Mouse (Mus musculus) midbrain, embryonic 11.5 days (tissue): ENCODE results near the gene Xpr1. TPM values are rescaled to one million over a fixed set of nuclear protein-coding genes. Genes with fewer than 3 reads are reported as not detected.
A peak's percentile ranks its signal among the peaks of the same experiment; 100 is the strongest.

ENCODE experiments used
- ATAC-seq: fragments of 200-750 bp; cut with Nextera tagmentation; 2 replicates; pipeline ENCODE4 v1.8.0; 2017; ENCODE audit warnings: moderate TSS enrichment, moderate library complexity; ENCODE audit not compliant: low FRiP score
- DNase-seq: peaks from one replicate; pipeline ENCODE4 v3.0.0; 2015; ENCODE audit warnings: low spot score; ENCODE audit errors: missing footprints
- H3K27ac ChIP-seq: fragments of 300-500 bp; sonication (generic); 2 replicates; pipeline ENCODE4 v1.5.1; 2014; ENCODE audit warnings: low read depth, low read length
- H3K27me3 ChIP-seq: fragments of 300-500 bp; sonication (generic); 2 replicates; pipeline ENCODE4 v1.6.1; 2014; ENCODE audit warnings: mild to moderate bottlenecking, low read length, moderate library complexity, mixed read lengths; ENCODE audit not compliant: control insufficient read depth, insufficient read depth
- H3K36me3 ChIP-seq: fragments of 300-500 bp; sonication (generic); 2 replicates; pipeline ENCODE4 v1.6.1; 2014; ENCODE audit warnings: mild to moderate bottlenecking, low read length, moderate library complexity, mixed read lengths; ENCODE audit not compliant: control insufficient read depth, insufficient read depth
- H3K4me1 ChIP-seq: fragments of 300-500 bp; sonication (generic); 2 replicates; pipeline ENCODE4 v1.6.1; 2014; ENCODE audit warnings: low read length; ENCODE audit not compliant: control insufficient read depth, insufficient read depth
- H3K4me2 ChIP-seq: fragments of 300-500 bp; sonication (generic); 2 replicates; pipeline ENCODE4 v1.6.1; 2014; ENCODE audit warnings: mild to moderate bottlenecking, moderate library complexity
- H3K4me3 ChIP-seq: fragments of 300-500 bp; sonication (generic); 2 replicates; pipeline ENCODE4 v1.5.1; 2014; ENCODE audit warnings: low read depth, low read length
- H3K9ac ChIP-seq: fragments of 300-500 bp; sonication (generic); 2 replicates; pipeline ENCODE4 v1.6.1; 2014; ENCODE audit warnings: low read length
- H3K9me3 ChIP-seq: fragments of 300-500 bp; sonication (generic); 2 replicates; pipeline ENCODE4 v1.6.1; 2016; ENCODE audit warnings: low read length; ENCODE audit not compliant: control insufficient read depth
- WGBS: fragments of 180-500 bp; shearing (Covaris S2); extraction: QIAGEN DNeasy Blood & Tissue Kit; methylation state at CpG from one replicate; pipeline ENCODE4 v1.1.7; 2014; 5-methylcytosine and 5-hydroxymethylcytosine counted together
- polyA plus RNA-seq: library from polyadenylated mRNA; unstranded; fragments of >200 nt; fragmentation: Nextera tagmentation; extraction: Ambion mirVana; gene quantifications from 2 replicates; pipeline ENCODE4 v1.2.1, GENCODE M21; 2014

Xpr1 gene
- polyA plus RNA-seq, 1 experiment from 2014 or later = 14.7 TPM

- Histone ChIP-seq H3K9me3 (no peaks in the 10 kb centered on the region), H3K4me1 (no peaks in the 10 kb centered on the region), H3K27me3 (no peaks in the 10 kb centered on the region), H3K4me2 (no peak overlapping the region), H3K36me3 (no peaks in the 10 kb centered on the region), H3K27ac (no peak overlapping the region), H3K9ac (no peak overlapping the region), H3K4me3 (no peak overlapping the region)
- DNase-seq = no peak
- WGBS = 72% methylated on average over 1 of the region's 1 CpGs
- no peak for ATAC-seq
These were observed 28.8 kb downstream of the Xpr1 start for GRCm38 (mm10) chr1:155388418-155388817.

GRCm38 (mm10) chr1:155386551-155386950, 30.7 kb downstream of the Xpr1 start:
- ATAC-seq (no peak), DNase-seq (no peak)
- no peak overlapping the region for H3K4me2 ChIP-seq
- H3K4me1 ChIP-seq = no peaks in the 10 kb centered on the region
- no peak overlapping the region for H3K9ac ChIP-seq
- H3K27ac ChIP-seq = no peak overlapping the region
- no peaks in the 10 kb centered on the region for H3K27me3 ChIP-seq
- no peak overlapping the region for H3K4me3 ChIP-seq
- no peaks in the 10 kb centered on the region for H3K9me3 ChIP-seq
- WGBS = 92% methylated on average over 4 of the region's 4 CpGs
- no peaks in the 10 kb centered on the region for H3K36me3 ChIP-seq

DNA sequence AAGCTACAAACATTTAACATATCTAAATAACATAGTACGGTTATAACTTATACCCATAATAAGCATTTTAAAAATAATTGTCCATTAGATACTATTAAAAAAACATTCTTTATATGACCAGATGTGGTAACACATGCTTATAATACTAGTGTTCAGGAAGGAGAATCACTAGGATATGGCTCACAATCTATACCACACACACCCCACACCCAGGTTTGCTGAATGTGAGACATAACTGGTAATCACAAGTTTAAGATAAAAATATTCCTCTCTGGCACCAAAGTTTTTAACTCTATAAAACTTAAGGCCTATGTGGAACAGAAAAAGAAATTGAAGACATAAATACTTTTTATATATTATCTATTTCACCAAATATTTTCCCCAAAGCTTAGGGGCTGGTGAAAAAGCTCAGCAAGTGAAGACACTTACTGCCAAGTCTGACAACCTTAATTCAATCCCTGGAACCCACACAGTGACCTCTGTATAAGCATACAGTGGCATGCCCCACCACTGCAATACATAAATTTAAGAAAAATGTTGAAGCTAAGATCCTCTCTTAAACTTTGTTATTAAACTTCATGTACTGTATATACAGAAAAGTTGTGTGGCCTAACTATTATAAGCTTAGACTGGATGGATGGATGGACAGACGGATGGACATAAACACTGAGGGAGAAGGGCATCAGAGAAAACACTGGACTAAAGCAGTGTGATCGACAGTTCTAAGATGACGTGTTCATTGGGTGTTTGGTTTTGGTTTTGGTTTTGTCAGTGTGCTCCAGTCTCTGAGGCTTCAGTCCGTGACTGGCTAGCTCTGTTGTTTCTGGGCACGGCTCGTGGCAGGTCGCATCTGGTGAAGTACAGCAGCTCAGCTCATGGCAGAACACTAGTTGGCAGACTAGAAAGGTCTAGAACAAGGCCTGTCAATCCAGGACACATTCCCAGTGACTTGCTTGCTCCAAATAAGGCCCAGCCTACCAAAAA, 33.6 kb downstream of the Xpr1 start:
- H3K36me3 ChIP-seq = no peaks in the 10 kb centered on the region
- H3K27ac ChIP-seq = no peak overlapping the region
- ATAC-seq (no peak), DNase-seq (peak; percentile 82)
- no peak overlapping the region for H3K9ac ChIP-seq
- no peak overlapping the region for H3K4me2 ChIP-seq
- H3K4me3 ChIP-seq = no peak overlapping the region
- 87% methylated on average over 8 of the region's 8 CpGs for WGBS
- H3K4me1 ChIP-seq = no peaks in the 10 kb centered on the region
- H3K27me3 ChIP-seq = no peaks in the 10 kb centered on the region
- H3K9me3 ChIP-seq = no peaks in the 10 kb centered on the region

- DNase-seq = no peak
- Histone ChIP-seq H3K4me3 (no peak overlapping the region), H3K27ac (no peak overlapping the region), H3K36me3 (no peaks in the 10 kb centered on the region), H3K4me2 (no peak overlapping the region), H3K27me3 (no peaks in the 10 kb centered on the region), H3K9ac (no peak overlapping the region), H3K9me3 (no peaks in the 10 kb centered on the region), H3K4me1 (no peaks in the 10 kb centered on the region)
- no peak for ATAC-seq
- WGBS = 29% methylated on average over 1 of the region's 1 CpGs
These were observed 35.3 kb downstream of the Xpr1 start for GRCm38 (mm10) chr1:155381931-155382330.

DNA sequence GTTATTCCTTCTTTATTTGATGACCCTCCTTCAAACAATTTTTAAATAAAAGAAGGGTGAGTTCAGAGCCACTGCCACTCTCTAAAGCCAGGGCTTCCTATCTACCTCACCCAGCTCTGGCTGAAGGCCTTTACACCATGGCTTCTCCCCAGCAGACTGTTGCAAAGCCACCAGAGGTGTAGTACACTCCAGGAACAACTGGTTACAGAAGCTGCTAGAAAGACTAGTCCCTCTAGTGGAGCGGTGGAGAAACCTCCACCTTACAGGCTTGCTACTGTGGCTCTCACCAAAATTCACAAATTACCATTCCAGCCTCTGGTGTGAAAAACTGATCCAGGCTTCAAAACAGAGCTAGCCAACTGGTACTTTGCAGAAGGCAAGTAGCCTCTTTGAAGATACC, 37.9 kb downstream of the Xpr1 start:
- WGBS = 88% methylated on average over 1 of the region's 1 CpGs

GRCm38 (mm10) chr1:155372821-155373220, 44.4 kb downstream of the Xpr1 start:
- Histone ChIP-seq H3K9me3 (no peaks in the 10 kb centered on the region), H3K9ac (no peak overlapping the region), H3K4me1 (no peaks in the 10 kb centered on the region), H3K27me3 (no peaks in the 10 kb centered on the region), H3K36me3 (no peaks in the 10 kb centered on the region), H3K4me2 (no peak overlapping the region), H3K4me3 (no peak overlapping the region), H3K27ac (no peak overlapping the region)
- DNase-seq = peak; percentile 86
- WGBS = 72% methylated on average over 1 of the region's 1 CpGs
- ATAC-seq = no peak

More for the DNA sequence above, 37.9 kb downstream of the Xpr1 start:
- DNase-seq (no peak), ATAC-seq (no peak)
- H3K9me3 ChIP-seq = no peaks in the 10 kb centered on the region
- H3K4me2 ChIP-seq = no peak overlapping the region
- H3K27ac ChIP-seq = no peak overlapping the region
- no peaks in the 10 kb centered on the region for H3K36me3 ChIP-seq
- H3K4me1 ChIP-seq = no peaks in the 10 kb centered on the region
- no peak overlapping the region for H3K4me3 ChIP-seq
- no peaks in the 10 kb centered on the region for H3K27me3 ChIP-seq
- no peak overlapping the region for H3K9ac ChIP-seq

- ATAC-seq (no peak), DNase-seq (peak; percentile 59)
- 63% methylated on average over 2 of the region's 2 CpGs for WGBS
- Histone ChIP-seq H3K9me3 (no peaks in the 10 kb centered on the region), H3K4me1 (no peaks in the 10 kb centered on the region), H3K27me3 (no peaks in the 10 kb centered on the region), H3K4me3 (no peak overlapping the region), H3K27ac (no peak overlapping the region), H3K9ac (no peak overlapping the region), H3K4me2 (no peak overlapping the region), H3K36me3 (no peaks in the 10 kb centered on the region)
These were observed 47.0 kb downstream of the Xpr1 start for GRCm38 (mm10) chr1:155370075-155370658.

DNA sequence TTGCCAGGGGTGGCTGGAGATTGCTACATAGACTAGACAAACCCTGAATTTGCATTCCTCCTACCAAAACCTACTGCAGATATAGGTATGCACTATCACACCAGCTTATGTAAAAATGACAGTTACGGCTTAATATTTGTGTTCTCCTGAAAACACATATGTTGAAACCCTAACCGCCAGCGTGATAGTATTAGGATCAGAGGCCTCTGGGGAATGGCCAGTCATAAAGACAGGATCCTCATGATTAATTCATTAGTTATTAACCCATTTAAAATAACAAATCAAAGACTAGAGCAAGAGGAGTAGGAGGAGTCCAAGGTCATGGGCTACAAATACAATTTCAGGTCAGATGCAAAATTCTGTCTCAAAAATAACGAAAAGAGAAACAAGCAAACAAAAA, 50.8 kb downstream of the Xpr1 start:
- peak; percentile 62; the same call in 1 of the 2 replicates for ATAC-seq
- 60% methylated on average over 4 of the region's 4 CpGs for WGBS

DNA sequence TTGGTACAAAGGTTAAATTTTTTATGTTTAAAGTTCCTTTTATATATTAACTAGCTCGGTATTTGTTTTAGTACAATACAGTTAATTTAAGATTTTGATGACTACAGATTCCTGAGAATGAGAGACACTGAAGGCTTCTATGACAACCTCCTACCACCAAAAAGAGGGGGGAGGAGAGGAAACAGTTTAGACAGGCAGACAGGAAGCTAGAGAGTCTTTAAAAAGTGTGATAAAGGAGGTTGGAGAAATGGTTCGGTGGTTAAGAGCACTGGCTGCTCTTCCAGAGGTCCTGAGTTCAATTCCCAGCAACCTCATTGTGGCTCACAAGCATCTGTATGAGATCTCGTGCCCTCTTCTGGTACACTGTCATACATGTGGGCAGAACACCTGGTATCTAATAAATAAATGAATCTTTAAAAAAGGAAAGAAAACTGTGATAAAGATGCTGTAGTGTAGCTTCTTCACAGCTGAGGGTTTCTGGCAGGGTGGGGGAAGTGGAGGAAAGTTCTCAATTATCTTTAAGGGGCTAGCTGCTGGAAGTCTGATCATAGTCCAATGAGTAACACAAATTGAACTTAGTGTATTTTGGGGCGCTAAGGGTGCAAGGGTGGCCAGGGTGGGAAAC, 55.6 kb downstream of the Xpr1 start:
- DNase-seq = no peak
- 92% methylated on average over 4 of the region's 4 CpGs for WGBS
- no peak overlapping the region for H3K4me3 ChIP-seq
- ATAC-seq = no peak
- H3K9ac ChIP-seq = no peak overlapping the region
- H3K27me3 ChIP-seq = no peaks in the 10 kb centered on the region
- no peak overlapping the region for H3K27ac ChIP-seq
- no peaks in the 10 kb centered on the region for H3K36me3 ChIP-seq
- H3K4me2 ChIP-seq = no peak overlapping the region
- H3K4me1 ChIP-seq = no peaks in the 10 kb centered on the region
- no peaks in the 10 kb centered on the region for H3K9me3 ChIP-seq

More for the DNA sequence above, 50.8 kb downstream of the Xpr1 start:
- H3K36me3 ChIP-seq = no peaks in the 10 kb centered on the region
- H3K9me3 ChIP-seq = no peaks in the 10 kb centered on the region
- H3K27ac ChIP-seq = no peak overlapping the region
- no peak overlapping the region for H3K4me3 ChIP-seq
- no peak overlapping the region for H3K9ac ChIP-seq
- no peaks in the 10 kb centered on the region for H3K27me3 ChIP-seq
- no peak overlapping the region for H3K4me2 ChIP-seq
- no peaks in the 10 kb centered on the region for H3K4me1 ChIP-seq
- DNase-seq = peak; percentile 81
